Mouse (Mus musculus): ENCODE results near the gene Meiob. TPM values are rescaled to one million over a fixed set of nuclear protein-coding genes. Genes with fewer than 3 reads are reported as not detected.

Gene Meiob
- 1.5 TPM in 2 replicates for polyA plus RNA-seq (2016; fragmentation: Nextera tagmentation; extraction: Ambion mirVana)

DNA sequence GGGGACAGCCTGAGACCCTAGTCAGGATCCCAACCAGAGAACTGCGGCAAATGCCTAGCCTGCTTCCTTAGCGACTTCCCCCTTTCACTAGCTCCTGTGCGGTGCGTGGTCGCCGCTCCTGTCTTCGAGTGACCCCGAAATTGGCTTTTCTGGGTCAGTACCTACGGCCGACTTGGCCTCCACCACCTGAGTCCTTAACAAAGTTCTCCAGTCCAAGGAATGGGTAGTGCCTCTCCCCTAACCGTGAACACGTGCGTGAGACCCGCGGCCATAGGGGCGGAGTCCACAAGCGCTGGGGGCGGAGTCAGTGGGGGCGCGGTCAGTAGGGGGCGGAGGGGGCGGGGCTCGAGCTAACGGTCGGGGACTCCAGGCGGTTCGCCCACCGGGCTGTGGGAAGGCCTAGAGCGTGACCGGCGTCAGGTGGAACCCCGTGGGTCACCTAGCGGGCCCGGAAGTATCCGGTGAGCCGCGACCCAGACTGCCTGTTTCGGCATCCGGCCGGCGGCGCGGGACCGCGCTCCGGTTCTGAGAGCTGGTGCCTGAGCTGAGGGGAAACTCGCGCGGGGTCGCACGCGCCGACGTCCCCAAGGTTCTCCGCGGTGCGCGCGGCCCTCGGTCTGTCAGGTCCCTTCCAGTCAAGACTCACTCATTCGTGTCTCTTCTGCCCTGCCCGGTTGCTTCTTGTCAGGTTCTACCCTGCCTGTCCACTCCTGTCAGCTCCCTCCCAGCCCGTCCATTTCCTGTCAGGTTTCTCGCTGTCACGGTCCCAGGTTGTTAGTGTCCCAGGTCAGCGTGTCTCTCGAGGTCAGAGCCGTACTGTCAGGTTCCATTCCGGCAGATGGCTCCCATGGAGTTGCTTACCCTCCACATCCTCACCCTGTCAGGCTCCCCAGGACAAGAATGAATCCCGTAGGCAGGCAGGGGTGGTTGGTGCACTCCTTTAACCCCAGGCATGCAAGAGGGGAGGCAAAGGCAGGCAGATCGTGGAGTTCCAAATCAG lies at the start of gene Meiob:
TSS of gene Meiob (plus strand) at position 338 of the 1,000 bp plus-strand sequence.
- no peaks in the 10 kb centered on the region for H3K9me3 ChIP-seq (replicated peaks)
- no peaks in the 10 kb centered on the region for H3K36me3 ChIP-seq
- peak; percentile 89 for ATAC-seq
- H3K4me3 ChIP-seq: peak within 1 kb of the TSS; percentile 75
- under 1% methylated on average over 71 of the region's 71 CpGs for WGBS (ENCODE audit: insufficient replicate concordance)
- peak within 1 kb of the TSS; percentile 86 for H3K4me2 ChIP-seq
- H3K27me3 ChIP-seq (replicated peaks): peaks cover 35% of the 10 kb centered on the region
- peak within 1 kb of the TSS; percentile 65 for H3K27ac ChIP-seq
- H3K9ac ChIP-seq: peak within 1 kb of the TSS; percentile 78
- peaks cover 19% of the 10 kb centered on the region for H3K4me1 ChIP-seq

DNA sequence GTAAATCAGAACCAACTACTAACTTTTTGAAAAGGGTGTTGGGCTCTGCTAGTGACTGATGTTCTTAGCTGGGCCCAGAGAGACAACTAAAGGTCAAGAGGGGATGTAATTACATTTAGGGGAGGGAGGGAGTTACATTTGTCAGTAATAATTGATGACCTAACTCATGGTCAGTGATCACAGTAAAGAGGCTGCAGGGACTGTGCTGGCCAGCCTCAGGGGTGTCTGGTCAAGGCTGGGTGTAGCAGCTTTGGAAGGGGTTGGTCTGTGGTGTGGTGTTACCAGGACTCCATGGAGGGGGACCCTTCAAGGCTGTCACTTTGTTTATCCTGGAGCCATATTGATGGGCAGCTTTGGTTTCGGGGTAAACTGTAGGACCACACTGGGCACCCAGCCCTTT lies 46.7 kb upstream of the Meiob start:
- H3K36me3 ChIP-seq: no peaks in the 10 kb centered on the region
- no peak overlapping the region for H3K4me2 ChIP-seq
- H3K27me3 ChIP-seq (replicated peaks): peaks cover 94% of the 10 kb centered on the region
- H3K9ac ChIP-seq: no peak overlapping the region
- ATAC-seq: no peak
- H3K9me3 ChIP-seq (replicated peaks): no peaks in the 10 kb centered on the region
- H3K4me1 ChIP-seq: peaks cover 12% of the 10 kb centered on the region
- WGBS (ENCODE audit: insufficient replicate concordance): 74% methylated on average over 1 of the region's 1 CpGs
- H3K27ac ChIP-seq: no peak overlapping the region
- H3K4me3 ChIP-seq: no peak overlapping the region

DNA sequence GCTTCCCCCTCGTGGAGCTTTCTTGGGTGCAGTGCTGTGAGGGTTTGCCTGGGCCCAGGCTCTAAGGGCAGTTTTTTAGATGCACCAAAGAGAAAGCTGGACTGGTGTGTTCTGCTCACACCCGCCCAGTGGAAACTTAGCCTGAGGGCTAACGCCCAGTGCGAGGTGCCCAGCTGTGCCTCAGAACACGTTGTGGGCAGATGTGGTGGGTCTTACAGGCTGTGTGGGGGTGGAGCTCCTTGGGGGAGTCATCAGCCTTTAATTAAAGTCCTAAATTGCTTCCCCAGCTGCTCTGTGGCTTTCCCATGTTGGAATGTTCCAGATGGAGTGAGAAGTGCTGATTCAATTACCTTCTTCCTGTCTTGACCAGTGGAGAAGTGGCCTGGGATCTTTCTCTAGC lies 43.0 kb upstream of the Meiob start:
- H3K9ac ChIP-seq: no peak overlapping the region
- H3K4me3 ChIP-seq: no peak overlapping the region
- H3K27ac ChIP-seq: no peak overlapping the region
- H3K27me3 ChIP-seq (replicated peaks): peaks cover 88% of the 10 kb centered on the region
- H3K9me3 ChIP-seq (replicated peaks): no peaks in the 10 kb centered on the region
- H3K4me1 ChIP-seq: no peaks in the 10 kb centered on the region; the same call in 1 of the 2 replicates
- no peak for ATAC-seq
- H3K36me3 ChIP-seq: no peaks in the 10 kb centered on the region
- 41% methylated on average over 5 of the region's 5 CpGs for WGBS (ENCODE audit: insufficient replicate concordance)
- no peak overlapping the region for H3K4me2 ChIP-seq

DNA sequence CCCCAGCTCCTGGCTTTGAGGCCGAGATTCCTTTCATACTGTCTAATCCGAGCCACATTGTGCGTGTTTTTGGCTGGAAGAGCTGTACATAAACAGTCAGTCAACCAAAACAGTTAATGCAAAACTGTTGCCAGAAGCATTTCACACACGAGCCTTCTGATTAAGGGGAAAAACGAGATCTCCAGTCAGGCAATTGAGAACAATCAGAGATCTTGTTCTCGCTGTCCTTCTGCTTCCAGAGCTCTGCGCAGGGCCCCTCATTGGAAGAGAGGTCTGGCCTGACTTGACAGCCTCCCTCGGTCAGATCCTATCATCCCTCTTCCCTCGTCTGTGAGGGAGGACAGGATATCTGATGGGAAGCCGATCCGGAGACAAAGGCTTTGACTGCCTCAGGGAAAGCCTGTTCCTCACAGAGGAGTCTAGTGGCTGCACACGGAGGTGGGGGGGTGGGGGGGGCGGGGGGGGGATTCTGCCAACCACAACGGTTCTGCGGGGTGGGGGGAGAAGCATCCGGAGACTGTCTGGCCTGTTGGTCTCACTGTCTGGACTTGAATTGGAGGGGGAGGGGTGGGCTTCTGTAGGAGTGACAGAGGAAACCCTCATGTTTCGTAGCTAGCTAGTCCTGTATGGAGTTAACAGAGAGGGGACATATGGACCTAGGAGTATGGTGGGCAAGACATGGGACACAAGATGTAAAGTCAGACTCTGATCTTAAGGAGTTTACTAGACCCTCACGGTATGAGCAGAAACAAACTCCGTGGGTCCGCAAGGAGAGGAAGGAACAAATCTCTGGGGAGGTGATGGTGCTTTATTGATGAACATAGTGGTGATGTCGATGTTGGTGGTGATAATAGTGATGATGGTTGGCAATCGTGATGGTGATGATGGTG lies 38.8 kb upstream of the Meiob start:
- no peaks in the 10 kb centered on the region for H3K9me3 ChIP-seq (replicated peaks)
- peaks cover 89% of the 10 kb centered on the region for H3K27me3 ChIP-seq (replicated peaks)
- H3K36me3 ChIP-seq: no peaks in the 10 kb centered on the region
- no peaks in the 10 kb centered on the region; the same call in 1 of the 2 replicates for H3K4me1 ChIP-seq
- 33% methylated on average over 22 of the region's 22 CpGs for WGBS (ENCODE audit: insufficient replicate concordance)
- H3K4me3 ChIP-seq: no peak overlapping the region
- no peak overlapping the region for H3K4me2 ChIP-seq
- no peak overlapping the region for H3K27ac ChIP-seq
- no peak for ATAC-seq
- H3K9ac ChIP-seq: no peak overlapping the region

DNA sequence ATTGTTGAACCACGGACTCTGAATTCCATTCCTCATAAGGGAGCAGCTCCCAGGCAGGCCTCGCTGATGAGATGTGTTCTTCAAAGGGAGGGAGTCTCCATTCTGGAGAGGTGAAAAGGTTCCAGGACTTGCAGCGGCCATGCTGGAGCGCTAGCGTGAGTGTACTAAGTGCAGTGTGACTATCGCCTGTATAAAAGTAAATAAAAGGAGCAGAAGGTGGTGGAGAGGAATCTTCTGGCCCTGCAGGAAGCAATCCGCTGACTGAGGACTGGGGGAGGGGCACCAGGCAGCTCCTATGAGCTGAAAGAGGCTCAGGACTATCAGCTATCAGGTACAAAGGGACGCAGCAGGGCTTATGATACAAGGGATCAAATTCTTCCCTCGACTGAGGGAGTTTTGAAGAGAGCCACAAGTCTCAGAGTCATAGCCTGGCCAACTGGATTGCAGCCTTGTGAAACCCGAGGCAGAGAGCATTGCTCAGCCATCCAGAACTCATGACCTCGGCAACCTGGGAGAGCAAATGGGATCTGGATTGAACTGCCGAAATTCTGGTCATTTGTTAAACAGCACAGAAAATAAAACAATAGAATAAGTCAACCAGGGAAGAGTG lies 37.7 kb upstream of the Meiob start:
- ATAC-seq: no peak
- Histone ChIP-seq H3K27ac (no peak overlapping the region), H3K4me2 (no peak overlapping the region), H3K36me3 (no peaks in the 10 kb centered on the region), H3K4me3 (no peak overlapping the region), H3K9me3 (replicated peaks) (no peaks in the 10 kb centered on the region), H3K27me3 (replicated peaks) (peaks cover 79% of the 10 kb centered on the region), H3K9ac (no peak overlapping the region), H3K4me1 (no peaks in the 10 kb centered on the region; the same call in 1 of the 2 replicates)
- WGBS (ENCODE audit: insufficient replicate concordance): 27% methylated on average over 12 of the region's 12 CpGs

DNA sequence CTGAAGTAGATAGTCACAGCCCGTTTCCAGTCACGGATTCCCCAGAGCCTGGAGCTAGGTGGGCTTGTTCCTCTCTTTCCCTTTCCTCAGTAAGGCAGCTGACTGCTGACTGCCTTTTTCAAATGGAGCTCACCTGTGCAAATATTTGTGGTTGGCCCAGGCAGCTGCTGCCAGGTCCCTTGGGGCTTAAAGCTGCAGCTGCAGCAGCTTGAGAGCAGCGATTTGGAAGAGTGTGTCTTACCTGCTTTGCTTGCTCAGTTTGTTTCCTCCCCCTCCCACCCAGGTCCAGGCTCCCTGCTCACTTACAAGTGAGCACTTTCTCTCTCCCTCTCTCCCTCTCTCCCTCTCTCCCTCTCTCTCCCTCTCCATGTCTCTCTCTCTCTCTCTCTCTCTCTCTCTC lies 34.9 kb upstream of the Meiob start:
- ATAC-seq: no peak
- peaks cover 66% of the 10 kb centered on the region for H3K27me3 ChIP-seq (replicated peaks)
- WGBS (ENCODE audit: insufficient replicate concordance): 27% methylated on average over 3 of the region's 3 CpGs

DNA sequence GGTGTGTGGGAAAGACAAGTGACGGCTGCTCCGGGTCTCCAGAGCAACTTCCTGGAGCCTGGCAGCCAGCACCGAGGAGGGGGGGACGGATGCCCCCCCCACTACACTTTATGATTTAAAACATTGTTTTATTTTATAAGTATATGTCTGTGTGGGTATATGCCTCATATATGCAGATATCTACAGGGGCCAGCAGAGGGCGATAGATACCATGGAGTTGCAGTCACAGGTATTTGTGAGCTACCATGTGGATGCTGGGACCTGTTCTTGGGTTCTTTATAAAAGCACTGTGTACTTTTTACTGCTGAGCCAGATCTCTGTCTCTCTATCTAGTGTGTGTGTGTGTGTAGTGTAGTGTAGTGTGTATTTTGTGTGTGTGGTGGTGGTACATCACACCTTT lies 30.8 kb upstream of the Meiob start:
- no peak overlapping the region for H3K27ac ChIP-seq
- no peaks in the 10 kb centered on the region for H3K9me3 ChIP-seq (replicated peaks)
- H3K4me2 ChIP-seq: no peak overlapping the region
- no peaks in the 10 kb centered on the region for H3K36me3 ChIP-seq
- WGBS (ENCODE audit: insufficient replicate concordance): 57% methylated on average over 5 of the region's 5 CpGs
- no peak overlapping the region for H3K4me3 ChIP-seq
- ATAC-seq: no peak
- no peak overlapping the region for H3K9ac ChIP-seq
- no peaks in the 10 kb centered on the region for H3K4me1 ChIP-seq
- H3K27me3 ChIP-seq (replicated peaks): peaks cover 31% of the 10 kb centered on the region

More for the DNA sequence above, 34.9 kb upstream of the Meiob start:
- no peak overlapping the region for H3K4me3 ChIP-seq
- no peaks in the 10 kb centered on the region for H3K36me3 ChIP-seq
- H3K9ac ChIP-seq: no peak overlapping the region
- H3K9me3 ChIP-seq (replicated peaks): no peaks in the 10 kb centered on the region
- H3K4me1 ChIP-seq: no peaks in the 10 kb centered on the region; the same call in 1 of the 2 replicates
- no peak overlapping the region for H3K27ac ChIP-seq
- H3K4me2 ChIP-seq: no peak overlapping the region

DNA sequence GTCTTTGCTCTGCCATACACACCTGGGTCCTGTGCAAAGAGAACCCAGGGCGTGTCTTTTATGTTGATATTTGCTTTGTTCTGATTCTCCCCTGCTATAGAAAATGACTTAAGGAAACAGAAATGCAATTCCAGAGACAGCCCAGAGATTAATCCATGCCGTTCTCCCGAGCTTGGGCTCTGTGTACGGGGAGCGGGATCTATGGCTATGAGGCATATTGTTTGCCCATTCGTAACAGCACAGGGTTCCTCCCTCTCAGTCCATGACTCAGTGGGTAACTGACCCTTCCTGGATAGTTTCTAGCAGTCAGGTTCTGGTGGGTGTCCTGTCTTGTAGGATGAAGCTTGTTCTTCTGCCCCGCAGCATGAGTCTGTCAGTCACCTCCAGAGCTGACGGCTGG lies 28.9 kb upstream of the Meiob start:
- Histone ChIP-seq H3K4me2 (no peak overlapping the region), H3K4me1 (no peaks in the 10 kb centered on the region), H3K27me3 (replicated peaks) (peaks cover 14% of the 10 kb centered on the region; the same call in 1 of the 2 replicates), H3K36me3 (no peaks in the 10 kb centered on the region), H3K27ac (no peak overlapping the region), H3K9me3 (replicated peaks) (no peaks in the 10 kb centered on the region), H3K4me3 (no peak overlapping the region), H3K9ac (no peak overlapping the region)
- ATAC-seq: no peak
- WGBS (ENCODE audit: insufficient replicate concordance): 64% methylated on average over 8 of the region's 8 CpGs

DNA sequence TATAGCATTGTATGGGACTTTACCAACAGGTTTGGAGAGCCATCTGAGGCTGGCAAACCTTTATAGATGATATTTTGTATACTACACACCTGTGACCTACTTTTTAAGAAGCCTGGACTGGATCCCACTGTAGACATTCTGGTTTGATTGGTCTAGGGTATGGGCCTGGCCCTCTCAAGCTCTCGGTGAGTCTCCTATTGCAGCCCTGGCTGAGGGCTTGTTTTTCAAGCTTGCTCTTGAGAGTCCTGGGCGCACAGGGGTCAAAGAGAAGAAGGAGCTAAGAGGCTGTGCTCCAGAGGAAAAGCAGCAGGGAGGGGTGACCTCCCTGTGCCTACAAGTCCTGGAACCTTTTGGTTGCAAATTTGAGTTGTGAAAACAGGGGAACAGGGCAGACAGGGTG lies 27.0 kb upstream of the Meiob start:
- H3K4me3 ChIP-seq: no peak overlapping the region
- ATAC-seq: no peak
- no peak overlapping the region for H3K4me2 ChIP-seq
- H3K9me3 ChIP-seq (replicated peaks): no peaks in the 10 kb centered on the region
- H3K27ac ChIP-seq: no peak overlapping the region
- H3K9ac ChIP-seq: no peak overlapping the region
- H3K27me3 ChIP-seq (replicated peaks): peaks cover 11% of the 10 kb centered on the region; the same call in 1 of the 2 replicates
- no peaks in the 10 kb centered on the region for H3K4me1 ChIP-seq
- no peaks in the 10 kb centered on the region for H3K36me3 ChIP-seq
- 67% methylated on average over 2 of the region's 2 CpGs for WGBS (ENCODE audit: insufficient replicate concordance)

DNA sequence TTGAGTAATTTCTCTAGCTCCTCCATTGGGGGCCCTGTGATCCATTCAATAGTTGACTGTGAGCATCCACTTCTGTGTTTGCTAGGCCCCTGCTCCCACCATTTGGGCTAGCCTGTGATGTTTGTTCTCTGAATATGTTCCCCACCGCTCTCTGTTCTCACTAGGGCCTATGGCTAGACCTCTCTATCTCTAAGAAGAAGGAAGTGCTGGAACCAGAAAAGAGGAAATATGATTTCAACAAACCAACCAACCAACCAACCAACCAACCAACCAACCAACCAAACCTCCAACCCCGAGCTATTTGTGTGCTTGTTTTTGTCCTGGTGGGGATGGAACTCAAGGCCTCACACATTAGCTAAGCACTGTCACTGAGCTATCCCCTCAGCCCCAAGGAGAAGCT lies 23.3 kb upstream of the Meiob start:
- H3K9ac ChIP-seq: no peak overlapping the region
- no peaks in the 10 kb centered on the region for H3K4me1 ChIP-seq
- no peak overlapping the region for H3K4me2 ChIP-seq
- 55% methylated on average over 2 of the region's 2 CpGs for WGBS (ENCODE audit: insufficient replicate concordance)
- H3K36me3 ChIP-seq: no peaks in the 10 kb centered on the region
- H3K27ac ChIP-seq: no peak overlapping the region
- no peak for ATAC-seq
- H3K9me3 ChIP-seq (replicated peaks): no peaks in the 10 kb centered on the region
- no peak overlapping the region for H3K4me3 ChIP-seq
- peaks cover 5% of the 10 kb centered on the region; the same call in 1 of the 2 replicates for H3K27me3 ChIP-seq (replicated peaks)

DNA sequence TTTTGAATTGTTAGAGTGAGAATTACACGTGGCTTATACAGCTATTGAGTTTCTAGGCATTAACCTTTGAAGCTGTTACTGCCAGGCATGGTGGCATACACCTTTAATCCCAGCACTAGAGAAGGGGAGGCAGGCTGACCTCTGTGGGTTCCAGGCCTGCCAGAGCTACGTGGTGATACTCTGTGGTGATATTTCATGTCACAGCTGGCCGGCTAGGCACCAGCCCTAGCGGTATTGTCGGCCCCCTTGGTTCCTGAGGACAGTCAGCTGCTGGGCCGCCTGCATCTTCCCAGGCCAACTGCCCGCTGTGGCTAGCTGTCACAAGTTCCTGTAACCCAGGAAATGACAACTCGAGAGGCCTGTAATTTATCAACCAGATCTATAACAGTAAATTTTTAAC lies 11.9 kb upstream of the Meiob start:
- H3K9ac ChIP-seq: no peak overlapping the region
- H3K9me3 ChIP-seq (replicated peaks): no peaks in the 10 kb centered on the region
- peaks cover 2% of the 10 kb centered on the region for H3K4me1 ChIP-seq
- H3K4me2 ChIP-seq: no peak overlapping the region
- no peak overlapping the region for H3K27ac ChIP-seq
- H3K36me3 ChIP-seq: no peaks in the 10 kb centered on the region
- 44% methylated on average over 8 of the region's 8 CpGs for WGBS (ENCODE audit: insufficient replicate concordance)
- no peak for ATAC-seq
- peaks cover 23% of the 10 kb centered on the region; the same call in 1 of the 2 replicates for H3K27me3 ChIP-seq (replicated peaks)
- H3K4me3 ChIP-seq: no peak overlapping the region

Measured in liver, embryonic 12.5 days (tissue).